Mouse (Mus musculus) intestine, embryonic 16.5 days (tissue): ENCODE measurements around the gene Tmem51. TPM values are rescaled to one million over a fixed set of nuclear protein-coding genes. Genes with fewer than 3 reads are reported as not detected.
"Not testable (repeated sequence)": the region's sequence is repeated elsewhere in the genome, so short reads cannot be mapped to it uniquely, and the experiment has no call there.

ENCODE experiments used
- ATAC-seq: fragments of 200-750 bp; cut with Nextera tagmentation; 2 replicates; pipeline ENCODE4 v1.8.0; 2017; ENCODE audit warnings: moderate TSS enrichment, moderate library complexity
- H3K27ac ChIP-seq: fragments of 300-500 bp; sonication (generic); 2 replicates; pipeline ENCODE4 v1.5.1; 2014; ENCODE audit warnings: mild to moderate bottlenecking, low read length
- H3K27me3 ChIP-seq: fragments of 300-500 bp; sonication (generic); replicated peaks from 2 replicates; pipeline ENCODE4 v1.6.1; 2014; ENCODE audit warnings: low read length, control low read depth, mixed read lengths; ENCODE audit not compliant: control insufficient read depth, insufficient read depth
- H3K36me3 ChIP-seq: fragments of 300-500 bp; sonication (generic); 2 replicates; pipeline ENCODE4 v1.6.1; 2014; ENCODE audit warnings: low read length, control low read depth; ENCODE audit not compliant: control insufficient read depth, insufficient read depth
- H3K4me1 ChIP-seq: fragments of 300-500 bp; sonication (generic); 2 replicates; pipeline ENCODE4 v1.6.1; 2014; ENCODE audit warnings: low read length, control low read depth, mixed read lengths; ENCODE audit not compliant: control insufficient read depth, insufficient read depth
- H3K4me2 ChIP-seq: fragments of 300-500 bp; sonication (generic); 2 replicates; pipeline ENCODE4 v1.6.1; 2014; ENCODE audit warnings: low read depth, low read length, control low read depth
- H3K4me3 ChIP-seq: fragments of 300-500 bp; sonication (generic); 2 replicates; pipeline ENCODE4 v1.5.1; 2014; ENCODE audit warnings: mild to moderate bottlenecking, low read length
- H3K9ac ChIP-seq: fragments of 300-500 bp; sonication (generic); 2 replicates; pipeline ENCODE4 v1.6.1; 2014; ENCODE audit warnings: low read depth, low read length
- H3K9me3 ChIP-seq: fragments of 300-500 bp; sonication (generic); 2 replicates; pipeline ENCODE4 v1.6.1; 2016; ENCODE audit warnings: low read length, control low read depth; ENCODE audit not compliant: control insufficient read depth
- WGBS: fragments of 180-500 bp; shearing (Covaris S2); extraction: QIAGEN DNeasy Blood & Tissue Kit; methylation state at CpG from one replicate; pipeline ENCODE4 v1.1.7; 2014; 5-methylcytosine and 5-hydroxymethylcytosine counted together
- polyA plus RNA-seq: library from polyadenylated mRNA; unstranded; fragments of >200 nt; fragmentation: Nextera tagmentation; extraction: Ambion mirVana; gene quantifications from 2 replicates; pipeline ENCODE4 v1.2.1, GENCODE M21; 2015

Gene Tmem51
- polyA plus RNA-seq, 1 experiment from 2014 or later, result 160 TPM

- 89% methylated on average over 11 of the region's 11 CpGs for WGBS
- H3K4me1 ChIP-seq, result peaks cover 41% of the 10 kb centered on the region
- peak overlapping the region; percentile 96 for H3K27ac ChIP-seq
- H3K4me3 ChIP-seq, result no peak overlapping the region
- ATAC-seq, result no peak
- H3K27me3 ChIP-seq, result no peaks in the 10 kb centered on the region
- no peak overlapping the region for H3K9ac ChIP-seq
- H3K4me2 ChIP-seq, result no peak overlapping the region
- no peaks in the 10 kb centered on the region for H3K9me3 ChIP-seq
- no peaks in the 10 kb centered on the region for H3K36me3 ChIP-seq
Measured at GRCm38 (mm10) chr4:142054580-142054979, 29.5 kb downstream of the Tmem51 start.

DNA sequence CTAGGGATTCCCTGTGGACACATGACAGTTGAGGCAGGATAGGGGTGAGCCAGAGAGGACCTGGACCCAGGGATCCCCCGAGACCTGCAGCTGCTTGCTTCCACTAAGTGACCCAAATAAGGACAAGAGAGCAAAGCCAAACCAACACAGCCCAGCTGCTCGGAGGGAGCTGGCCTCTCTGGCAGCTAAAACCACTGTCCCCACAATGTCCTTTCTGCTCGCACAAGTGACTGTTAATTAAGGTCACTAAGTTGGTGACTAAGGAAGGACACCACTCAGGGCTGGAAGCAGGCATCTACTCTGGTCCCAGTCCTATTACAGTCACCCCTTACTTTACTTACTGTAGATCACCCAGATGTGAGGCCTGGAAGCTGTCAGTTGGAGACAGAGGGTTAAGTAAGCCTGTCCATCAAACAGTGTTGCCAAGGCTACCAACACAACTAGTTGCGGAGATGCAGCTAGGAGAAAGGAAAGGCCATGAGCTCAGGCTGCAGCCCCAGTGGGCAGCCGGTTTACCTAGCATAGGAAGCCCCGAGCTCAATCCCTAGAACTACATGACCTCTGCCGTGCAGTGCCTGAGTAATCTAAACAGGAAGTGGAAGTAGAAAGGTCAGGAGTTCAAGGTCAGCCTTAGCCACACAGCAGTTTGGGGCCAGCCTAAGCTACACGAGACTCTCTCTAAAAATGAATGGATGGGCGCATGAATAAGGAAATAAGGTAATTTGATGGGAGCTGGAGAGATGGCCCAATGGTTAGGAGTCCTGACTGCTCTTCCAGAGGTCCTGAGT lies 30.2 kb downstream of the Tmem51 start:
- 39% methylated on average over 9 of the region's 9 CpGs for whole genome bisulfite sequencing
- H3K27me3 ChIP-seq, result no peaks in the 10 kb centered on the region
- H3K36me3 ChIP-seq, result no peaks in the 10 kb centered on the region
- H3K4me3 ChIP-seq, result no peak overlapping the region
- H3K9me3 ChIP-seq, result no peaks in the 10 kb centered on the region
- no peak overlapping the region; the same call in 1 of the 2 replicates for H3K4me2 ChIP-seq
- peak overlapping the region; percentile 96 for H3K27ac ChIP-seq
- H3K4me1 ChIP-seq, result peaks cover 48% of the 10 kb centered on the region
- no peak for ATAC-seq
- H3K9ac ChIP-seq, result peak overlapping the region; percentile 21; the same call in 1 of the 2 replicates

- 47% methylated on average over 4 of the region's 4 CpGs for WGBS
- Histone ChIP-seq H3K4me2 (no peak overlapping the region), H3K4me3 (no peak overlapping the region), H3K27ac (peak overlapping the region; percentile 96), H3K9ac (peak overlapping the region; percentile 21; the same call in 1 of the 2 replicates), H3K9me3 (no peaks in the 10 kb centered on the region), H3K27me3 (no peaks in the 10 kb centered on the region), H3K36me3 (no peaks in the 10 kb centered on the region), H3K4me1 (peaks cover 49% of the 10 kb centered on the region)
- peak; percentile 28; the same call in 1 of the 2 replicates for ATAC-seq
Measured at GRCm38 (mm10) chr4:142053261-142053660, 30.8 kb downstream of the Tmem51 start.

DNA sequence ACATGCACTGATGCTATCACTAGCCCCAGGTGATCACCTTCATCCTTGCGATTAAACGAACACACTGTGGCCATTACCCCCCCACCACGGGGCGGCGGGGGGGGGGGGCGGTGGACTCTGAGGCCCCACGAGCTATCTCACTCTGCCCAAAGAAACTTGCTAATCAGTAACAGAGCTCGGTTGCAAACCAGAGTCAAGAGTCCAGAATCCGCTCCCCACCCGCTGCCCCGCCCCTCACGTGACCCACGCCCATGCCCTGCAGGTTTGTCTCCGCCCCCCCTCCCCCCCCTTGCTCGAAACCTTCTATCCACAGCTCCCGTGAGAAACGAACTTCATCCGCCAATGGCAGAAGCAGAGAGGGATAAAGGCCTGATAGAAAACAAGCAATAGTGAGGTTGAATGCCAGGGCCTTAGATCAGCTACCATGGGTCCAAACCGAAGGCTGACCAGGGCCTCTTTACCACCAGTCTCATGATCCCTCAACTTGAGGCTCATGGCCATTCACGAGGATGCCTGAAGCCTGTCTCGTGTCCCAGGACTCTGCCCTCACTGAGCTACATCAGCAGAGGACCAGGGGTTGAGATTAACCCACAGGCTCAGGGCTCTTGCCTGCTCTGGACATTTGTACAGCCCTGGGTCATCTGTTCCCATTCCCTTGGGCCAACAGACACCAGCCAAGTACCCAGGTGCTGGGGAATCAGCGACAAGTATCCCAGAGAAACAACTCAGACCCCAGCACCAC lies 31.5 kb downstream of the Tmem51 start:
- no peaks in the 10 kb centered on the region for H3K36me3 ChIP-seq
- no peaks in the 10 kb centered on the region for H3K27me3 ChIP-seq
- H3K4me2 ChIP-seq, result 0 out of 2 replicates have a peak overlapping the region, but pooled peaks have one; percentile 21
- peaks cover 46% of the 10 kb centered on the region for H3K4me1 ChIP-seq
- H3K4me3 ChIP-seq, result no peak overlapping the region
- ATAC-seq, result peak; percentile 82
- H3K9me3 ChIP-seq, result no peaks in the 10 kb centered on the region
- peak overlapping the region; percentile 96 for H3K27ac ChIP-seq
- WGBS, result 43% methylated on average over 22 of the region's 22 CpGs
- peak overlapping the region; percentile 33; the same call in 1 of the 2 replicates for H3K9ac ChIP-seq

DNA sequence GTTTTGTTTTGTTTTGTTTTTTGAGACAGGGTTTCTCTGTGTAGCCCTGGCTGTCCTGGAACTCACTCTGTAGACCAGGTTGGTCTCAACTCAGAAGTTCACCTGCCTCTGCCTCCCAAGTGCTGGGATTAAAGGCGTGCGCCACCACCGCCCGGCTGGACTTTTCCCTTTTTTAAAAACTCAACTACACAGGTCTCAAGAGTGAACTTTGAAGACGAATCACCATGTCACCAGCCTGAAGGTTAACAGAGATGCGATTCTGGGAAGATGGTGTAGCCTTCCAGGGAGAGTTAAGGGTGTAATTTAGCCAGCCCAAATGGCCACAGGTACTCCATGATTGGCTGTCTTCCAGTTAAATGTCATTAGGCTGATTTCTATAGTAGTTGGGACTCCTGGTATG lies 32.2 kb downstream of the Tmem51 start:
- 0 out of 2 replicates have a peak overlapping the region, but pooled peaks have one; percentile 19 for H3K4me2 ChIP-seq
- not testable (repeated sequence) for H3K9me3 ChIP-seq, ATAC-seq, H3K27me3 ChIP-seq, H3K4me3 ChIP-seq, H3K36me3 ChIP-seq
- peak overlapping the region; percentile 33; the same call in 1 of the 2 replicates for H3K9ac ChIP-seq
- peak overlapping the region; percentile 80 for H3K27ac ChIP-seq
- 72% methylated on average over 6 of the region's 6 CpGs for WGBS
- peaks cover 44% of the 10 kb centered on the region for H3K4me1 ChIP-seq

- Histone ChIP-seq H3K4me2 (no peak overlapping the region; the same call in 1 of the 2 replicates), H3K27me3 (no peaks in the 10 kb centered on the region), H3K9me3 (no peaks in the 10 kb centered on the region), H3K4me1 (peaks cover 49% of the 10 kb centered on the region), H3K27ac (peak overlapping the region; percentile 88), H3K4me3 (no peak overlapping the region), H3K36me3 (no peaks in the 10 kb centered on the region), H3K9ac (no peak overlapping the region)
- ATAC-seq, result no peak
- 93% methylated on average over 5 of the region's 5 CpGs for WGBS
Measured at GRCm38 (mm10) chr4:142049963-142050362, 34.1 kb downstream of the Tmem51 start.

DNA sequence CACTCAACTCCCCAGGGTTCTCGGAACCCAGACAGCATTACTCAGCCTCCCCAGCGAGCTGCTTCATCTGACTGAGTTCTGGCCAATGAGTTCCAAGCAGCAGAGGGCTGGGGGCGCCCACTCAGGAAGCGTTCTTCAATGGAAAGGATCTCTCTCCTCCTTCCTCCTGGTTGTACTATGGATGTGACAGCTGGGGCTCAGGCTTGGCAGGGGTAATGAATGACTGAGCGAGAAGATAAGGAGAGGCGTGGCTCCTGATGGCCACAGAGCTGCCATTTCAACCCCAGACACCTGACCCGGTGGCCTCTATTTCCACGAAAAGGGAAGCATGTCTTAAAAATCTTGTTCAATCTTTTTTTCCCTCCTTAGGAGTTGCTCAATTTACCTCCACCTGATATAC lies 35.7 kb downstream of the Tmem51 start:
- peak overlapping the region; percentile 48 for H3K4me3 ChIP-seq
- peak; percentile 47 for ATAC-seq
- H3K27ac ChIP-seq, result peak overlapping the region; percentile 87
- no peaks in the 10 kb centered on the region for H3K9me3 ChIP-seq
- 42% methylated on average over 8 of the region's 8 CpGs for WGBS
- H3K4me1 ChIP-seq, result peaks cover 53% of the 10 kb centered on the region
- H3K27me3 ChIP-seq, result no peaks in the 10 kb centered on the region
- peak overlapping the region; percentile 44 for H3K4me2 ChIP-seq
- peak overlapping the region; percentile 70 for H3K9ac ChIP-seq
- H3K36me3 ChIP-seq, result no peaks in the 10 kb centered on the region

DNA sequence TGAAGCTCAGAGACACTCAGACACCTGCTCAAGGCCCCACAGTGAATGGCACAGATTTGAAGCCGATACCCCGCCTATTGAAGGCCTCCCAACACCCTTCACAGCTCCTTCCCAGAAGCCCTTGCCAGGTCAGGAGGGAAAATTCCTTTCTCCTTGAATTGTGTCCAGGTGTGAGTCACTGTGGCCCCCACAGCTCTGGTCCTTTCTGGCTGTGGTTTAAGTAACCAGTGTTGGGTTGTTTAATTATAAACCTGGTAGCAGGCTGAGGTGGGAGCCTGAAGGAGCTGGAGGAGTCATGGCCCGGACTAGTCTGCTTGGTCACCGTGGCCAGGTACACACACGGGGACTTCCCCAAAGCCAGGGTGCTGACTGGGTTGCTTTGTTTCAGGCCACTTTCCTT lies 37.1 kb downstream of the Tmem51 start:
- Histone ChIP-seq H3K4me2 (peak overlapping the region; percentile 44), H3K27ac (peak overlapping the region; percentile 87), H3K36me3 (no peaks in the 10 kb centered on the region), H3K9me3 (no peaks in the 10 kb centered on the region), H3K27me3 (no peaks in the 10 kb centered on the region), H3K9ac (peak overlapping the region; percentile 70), H3K4me1 (peaks cover 52% of the 10 kb centered on the region), H3K4me3 (peak overlapping the region; percentile 48)
- peak; percentile 8; the same call in 1 of the 2 replicates for ATAC-seq
- 76% methylated on average over 5 of the region's 5 CpGs for WGBS

DNA sequence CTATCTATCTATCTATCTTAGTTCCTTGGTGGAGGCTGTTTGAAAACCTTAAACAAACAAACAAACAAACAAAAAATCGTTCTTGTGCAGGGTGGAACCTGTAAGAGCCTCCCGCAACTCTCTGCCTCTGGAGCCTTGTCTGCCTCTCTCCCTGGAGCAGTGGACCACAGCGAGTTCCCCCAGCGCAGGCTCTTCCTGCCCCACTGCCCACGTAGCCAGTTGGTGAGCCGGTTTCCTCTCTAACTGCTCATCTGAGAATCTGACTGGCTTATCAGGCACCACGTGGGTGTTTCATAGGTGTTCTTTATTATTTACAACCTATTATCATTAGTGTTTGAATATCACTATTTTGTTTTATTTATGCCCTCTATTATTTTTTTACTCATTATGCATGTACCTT lies 37.6 kb downstream of the Tmem51 start:
- Histone ChIP-seq H3K4me1 (peaks cover 56% of the 10 kb centered on the region), H3K4me2 (peak overlapping the region; percentile 39), H3K36me3 (no peaks in the 10 kb centered on the region), H3K27me3 (no peaks in the 10 kb centered on the region), H3K9me3 (no peaks in the 10 kb centered on the region), H3K9ac (peak overlapping the region; percentile 58), H3K27ac (peak overlapping the region; percentile 63), H3K4me3 (peak overlapping the region; percentile 38)
- WGBS, result 72% methylated on average over 7 of the region's 7 CpGs
- no peak for ATAC-seq
